Mouse (Mus musculus): Measurements from ENCODE around the gene Gm49510.
"Not testable (repeated sequence)": the region's sequence is repeated elsewhere in the genome, so short reads cannot be mapped to it uniquely, and the experiment has no call there.

Gm49510 gene

GRCm38 (mm10) chr15:78878792-78879516 is 20.5 kb upstream of the Gm49510 start:
- not testable (repeated sequence) for DNase-seq

GRCm38 (mm10) chr15:78880432-78880831 is 19.0 kb upstream of the Gm49510 start:
- no peak for DNase-seq

- DNase-seq: no peak
Measured at GRCm38 (mm10) chr15:78881828-78882227, 17.6 kb upstream of the Gm49510 start.

- DNase-seq: no peak
Measured at GRCm38 (mm10) chr15:78889401-78889853, 10.0 kb upstream of the Gm49510 start.

GRCm38 (mm10) chr15:78892440-78892839 is 7.0 kb upstream of the Gm49510 start:
- DNase-seq: no peak

GRCm38 (mm10) chr15:78894726-78895125 is 4.7 kb upstream of the Gm49510 start:
- peak in 1 of 2 experiments; percentile 40 for DNase-seq

GRCm38 (mm10) chr15:78895741-78896140 is 3.7 kb upstream of the Gm49510 start:
- DNase-seq: no peak

- no peak for DNase-seq
Measured at GRCm38 (mm10) chr15:78896149-78896548, 3.3 kb upstream of the Gm49510 start.

GRCm38 (mm10) chr15:78897488-78897887 is 2.0 kb upstream of the Gm49510 start:
- no peak for DNase-seq

- peak in 1 of 2 experiments; percentile 39 for DNase-seq
Measured at GRCm38 (mm10) chr15:78898507-78899001, 913 bp upstream of the Gm49510 start.

GRCm38 (mm10) chr15:78899740-78900584 is 495 bp downstream of the Gm49510 start, which contains the start of gene Sh3bp1:
Sh3bp1 (plus strand) TSS chr15:78899768.
- peak; percentile 63 to 76 for DNase-seq

- no peak for DNase-seq
Measured at GRCm38 (mm10) chr15:78900585-78901421, 1.3 kb downstream of the Gm49510 start.

GRCm38 (mm10) chr15:78901422-78901789 is 1.9 kb downstream of the Gm49510 start:
- DNase-seq: no peak

- DNase-seq: peak in 1 of 2 experiments; percentile 82
Measured at GRCm38 (mm10) chr15:78903243-78903642, 3.8 kb downstream of the Gm49510 start.

- DNase-seq: no peak
Measured at GRCm38 (mm10) chr15:78908399-78908798, 8.9 kb downstream of the Gm49510 start.

- DNase-seq: no peak
Measured at GRCm38 (mm10) chr15:78908982-78909381, 9.5 kb downstream of the Gm49510 start.

- no peak for DNase-seq
Measured at GRCm38 (mm10) chr15:78912040-78912439, 12.6 kb downstream of the Gm49510 start.

GRCm38 (mm10) chr15:78913632-78914090 is 14.2 kb downstream of the Gm49510 start, which contains the start of gene Pdxp:
Pdxp (plus strand) TSS chr15:78913919.
- DNase-seq: peak; percentile 91 to 93

- DNase-seq: peak in 1 of 2 experiments; percentile 43
Measured at GRCm38 (mm10) chr15:78914091-78914822, 14.8 kb downstream of the Gm49510 start.

- DNase-seq: no peak
Measured at GRCm38 (mm10) chr15:78914823-78915659, 15.6 kb downstream of the Gm49510 start.

GRCm38 (mm10) chr15:78915660-78916017 is 16.2 kb downstream of the Gm49510 start:
- peak in 1 of 2 experiments; percentile 57 for DNase-seq
